Mouse (Mus musculus): ENCODE data around the gene Txnrd3.

The Txnrd3 gene

DNA sequence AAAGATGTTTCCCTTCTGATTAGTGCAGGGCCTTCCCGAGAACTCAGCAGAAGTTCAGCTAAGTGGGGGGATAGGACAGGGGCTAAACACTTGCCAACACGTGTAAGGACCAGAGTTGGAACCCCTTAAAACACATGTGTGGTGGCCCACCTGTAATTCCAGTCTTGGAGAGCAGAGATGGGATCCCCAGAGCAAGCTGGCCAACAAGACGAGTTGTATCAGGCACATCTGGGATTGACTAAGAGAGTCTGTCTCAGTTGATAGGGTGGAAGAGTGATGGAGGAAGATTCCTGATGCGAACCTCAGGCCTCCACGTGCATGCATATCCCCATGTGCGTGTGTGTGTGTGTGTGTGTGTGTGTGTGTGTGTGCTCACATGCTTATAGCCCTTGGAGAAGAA is 27.6 kb downstream of the Txnrd3 start:
- TF ChIP-seq GATA4 (IDR thresholded peaks at IDR 0.05; ENCODE audit: insufficient replicate concordance, low read length) = no peak

- TF ChIP-seq GATA4 (IDR thresholded peaks at IDR 0.05; ENCODE audit: insufficient replicate concordance, low read length) = no peak
Observed at GRCm38 (mm10) chr6:89672641-89673040, 28.9 kb downstream of the Txnrd3 start.

DNA sequence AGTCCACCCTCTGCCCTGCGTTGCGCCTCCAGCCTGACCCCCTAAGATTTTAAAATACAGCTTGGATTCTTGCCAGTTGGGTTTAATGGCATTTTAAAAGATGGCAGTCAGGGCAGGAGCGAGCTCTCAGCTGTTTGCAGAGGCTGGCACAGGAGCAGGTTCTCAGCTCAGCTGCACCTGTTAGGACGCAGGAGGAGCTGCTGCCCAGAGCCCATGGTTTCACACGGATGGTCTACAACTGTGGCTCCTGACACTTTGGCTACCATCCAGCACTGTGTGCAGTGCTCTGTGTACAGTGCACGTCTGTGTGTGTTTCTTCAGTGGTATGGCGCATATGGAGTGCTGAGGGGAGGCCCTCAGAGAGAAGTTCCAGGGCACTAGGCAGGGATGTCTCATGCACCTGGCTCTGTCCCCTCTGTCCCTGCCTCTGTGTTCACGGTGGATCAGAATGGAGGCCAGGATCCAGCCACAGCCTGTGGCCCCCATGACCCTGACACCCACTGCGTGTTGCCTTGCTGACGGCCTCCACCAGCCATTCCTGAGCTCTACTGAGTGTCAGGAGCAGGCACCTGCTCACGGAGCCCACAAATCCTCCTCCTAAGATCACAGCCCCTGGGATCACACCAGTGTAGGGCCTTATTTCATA is 29.5 kb downstream of the Txnrd3 start:
- no peak for TF ChIP-seq GATA4 (IDR thresholded peaks at IDR 0.05; ENCODE audit: insufficient replicate concordance, low read length)

DNA sequence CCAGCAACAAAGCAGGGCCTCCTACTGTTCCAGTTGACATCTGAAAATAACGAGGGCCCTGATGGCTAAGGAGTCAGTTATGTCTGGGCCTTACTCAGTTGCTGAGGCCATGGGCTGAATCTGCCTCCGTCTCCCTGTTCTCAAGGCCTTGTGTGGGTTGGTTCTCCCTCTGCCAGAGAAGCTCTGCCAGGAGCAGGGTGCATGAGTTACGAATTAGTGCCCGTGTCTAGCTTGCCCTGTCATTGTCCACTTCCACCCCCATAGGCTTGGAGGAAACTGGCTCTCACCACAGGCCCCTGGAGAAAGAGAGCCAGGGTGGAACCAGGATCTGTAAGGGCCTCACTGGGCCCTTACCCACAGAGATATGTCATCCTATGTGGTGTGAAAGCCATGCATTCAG is 34.7 kb downstream of the Txnrd3 start:
- TF ChIP-seq GATA4 (IDR thresholded peaks at IDR 0.05; ENCODE audit: insufficient replicate concordance, low read length) = no peak

DNA sequence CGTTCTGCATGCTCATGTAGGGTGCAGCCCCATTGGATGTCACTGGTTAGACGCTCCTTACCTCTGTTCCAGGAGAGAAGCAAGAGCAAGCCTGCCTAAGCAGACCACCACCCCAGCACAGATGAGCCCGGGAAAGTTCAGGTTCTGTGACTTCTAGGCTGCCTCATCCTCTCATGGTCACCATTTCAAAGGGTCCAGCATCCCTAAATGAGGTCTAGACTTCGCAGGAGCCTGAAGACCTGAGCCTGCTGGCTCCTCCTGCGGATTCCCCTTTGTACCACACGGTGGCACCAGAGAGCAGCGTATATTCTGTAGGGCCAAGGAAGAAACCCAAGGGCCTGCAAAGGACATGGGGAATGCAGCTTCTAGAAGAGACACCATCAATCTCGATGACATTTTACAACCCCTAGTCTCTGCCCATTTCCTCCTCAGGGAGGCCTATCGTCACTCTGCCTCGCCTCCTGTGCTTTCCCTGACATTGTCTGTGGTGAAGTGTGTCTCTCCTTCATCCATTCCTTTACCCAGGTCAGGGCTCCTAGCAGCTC is 35.6 kb downstream of the Txnrd3 start:
- no peak for TF ChIP-seq GATA4 (IDR thresholded peaks at IDR 0.05; ENCODE audit: insufficient replicate concordance, low read length)

GRCm38 (mm10) chr6:89680155-89680554 is 36.4 kb downstream of the Txnrd3 start:
- no peak for TF ChIP-seq GATA4 (IDR thresholded peaks at IDR 0.05; ENCODE audit: insufficient replicate concordance, low read length)

GRCm38 (mm10) chr6:89684231-89684630 is 40.4 kb downstream of the Txnrd3 start:
- no peak for TF ChIP-seq GATA4 (IDR thresholded peaks at IDR 0.05; ENCODE audit: insufficient replicate concordance, low read length)

DNA sequence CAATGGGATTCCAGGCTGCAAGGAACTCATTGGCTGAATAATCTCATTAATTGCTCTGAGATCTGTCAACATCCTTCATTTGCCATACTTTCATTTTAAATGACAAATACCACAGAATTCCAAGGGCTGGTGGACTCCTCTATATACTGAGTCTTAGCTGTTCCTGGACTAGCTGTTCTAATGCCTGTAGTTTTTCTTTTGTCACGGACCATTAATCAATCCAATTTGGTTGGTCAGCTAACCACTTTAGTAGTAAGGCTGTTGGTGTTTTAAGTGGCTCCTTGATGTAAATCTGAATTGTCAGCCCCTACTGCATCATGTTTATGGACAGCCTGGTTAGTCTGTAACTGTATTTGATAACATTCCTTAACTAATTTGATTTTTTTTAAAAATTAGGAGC is 43.3 kb downstream of the Txnrd3 start:
- no peak for TF ChIP-seq GATA4 (IDR thresholded peaks at IDR 0.05; ENCODE audit: insufficient replicate concordance, low read length)

- TF ChIP-seq GATA4 (IDR thresholded peaks at IDR 0.05; ENCODE audit: insufficient replicate concordance, low read length) = no peak
Observed at GRCm38 (mm10) chr6:89706624-89707023, 62.8 kb downstream of the Txnrd3 start.

- no peak for TF ChIP-seq GATA4 (IDR thresholded peaks at IDR 0.05; ENCODE audit: insufficient replicate concordance, low read length)
Observed at GRCm38 (mm10) chr6:89707240-89707639, 63.5 kb downstream of the Txnrd3 start, which contains the start of gene Vmn1r40. TSS of gene Vmn1r40 (plus strand) at chr6:89707540.

DNA sequence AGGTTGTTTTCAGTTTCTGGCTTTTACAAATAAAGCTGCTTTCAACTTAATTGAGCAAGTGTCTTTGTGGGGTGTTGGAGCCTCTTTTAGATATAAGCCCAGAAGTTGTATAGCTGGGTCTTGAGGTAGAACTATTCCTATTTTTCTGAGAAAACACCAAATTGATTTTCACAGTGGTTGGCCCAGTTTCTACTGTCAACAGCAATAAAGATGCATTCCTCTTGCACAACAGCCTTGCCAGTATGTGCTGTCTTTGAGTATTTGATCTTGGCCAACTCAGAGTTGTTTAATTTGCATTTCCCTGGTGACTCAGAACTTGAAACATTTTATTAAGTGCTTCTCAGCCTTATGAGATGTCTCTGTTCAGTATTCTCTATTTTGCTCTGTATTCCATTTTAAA is 74.3 kb downstream of the Txnrd3 start:
- no peak for TF ChIP-seq GATA4 (IDR thresholded peaks at IDR 0.05; ENCODE audit: insufficient replicate concordance, low read length)
